Mouse (Mus musculus) hindbrain, embryonic 16.5 days (tissue): Measurements from ENCODE around the gene Brd3os. TPM values are rescaled to one million over a fixed set of nuclear protein-coding genes. Genes with fewer than 3 reads are reported as not detected.

Source experiments
- ATAC-seq: fragments of 200-750 bp; cut with Nextera tagmentation; 2 replicates; pipeline ENCODE4 v1.8.0; 2017; ENCODE audit warnings: moderate TSS enrichment, moderate library complexity
- H3K27ac ChIP-seq: fragments of 300-500 bp; sonication (generic); 2 replicates; pipeline ENCODE4 v1.5.1; 2014; ENCODE audit warnings: low read depth, mild to moderate bottlenecking, control low read depth, low read length, moderate library complexity
- H3K27me3 ChIP-seq: fragments of 300-500 bp; sonication (generic); replicated peaks from 2 replicates; pipeline ENCODE4 v1.6.1; 2014; ENCODE audit warnings: low read length; ENCODE audit not compliant: control insufficient read depth, insufficient read depth
- H3K36me3 ChIP-seq: fragments of 300-500 bp; sonication (generic); 2 replicates; pipeline ENCODE4 v1.6.1; 2014; ENCODE audit warnings: mild to moderate bottlenecking, low read length, moderate library complexity, mixed read lengths; ENCODE audit not compliant: control insufficient read depth, insufficient read depth
- H3K4me1 ChIP-seq: fragments of 300-500 bp; sonication (generic); 2 replicates; pipeline ENCODE4 v1.6.1; 2014; ENCODE audit warnings: low read depth, low read length; ENCODE audit not compliant: control insufficient read depth, insufficient read depth
- H3K4me2 ChIP-seq: fragments of 300-500 bp; sonication (generic); 2 replicates; pipeline ENCODE4 v1.6.1; 2014; ENCODE audit warnings: mild to moderate bottlenecking, low read length, control low read depth, moderate library complexity
- H3K4me3 ChIP-seq: fragments of 300-500 bp; sonication (generic); 2 replicates; pipeline ENCODE4 v1.5.1; 2014; ENCODE audit warnings: mild to moderate bottlenecking, low read length, control low read depth, moderate library complexity
- H3K9ac ChIP-seq: fragments of 300-500 bp; sonication (generic); 2 replicates; pipeline ENCODE4 v1.6.1; 2014; ENCODE audit warnings: low read depth, mild to moderate bottlenecking, control low read depth, low read length, moderate library complexity
- H3K9me3 ChIP-seq: fragments of 300-500 bp; sonication (generic); 2 replicates; pipeline ENCODE4 v1.6.1; 2014; ENCODE audit warnings: mild to moderate bottlenecking, low read length, moderate library complexity; ENCODE audit not compliant: control insufficient read depth
- whole genome bisulfite sequencing: fragments of 180-500 bp; shearing (Covaris S2); extraction: QIAGEN DNeasy Blood & Tissue Kit; methylation state at CpG from one replicate; pipeline ENCODE4 v1.1.7; 2014; 5-methylcytosine and 5-hydroxymethylcytosine counted together
- microRNA-seq: library from miRNA; unstranded; fragments of <30 nt; microRNA quantifications from one replicate; pipeline ENCODE4, GENCODE M21; 2017
- polyA plus RNA-seq: library from polyadenylated mRNA; unstranded; fragments of >200 nt; fragmentation: Nextera tagmentation; extraction: Ambion mirVana; gene quantifications from 2 replicates; pipeline ENCODE4 v1.2.1, GENCODE M21; 2015

The Brd3os gene
- polyA plus RNA-seq, 1 experiment from 2014 or later = 45.6 TPM

DNA sequence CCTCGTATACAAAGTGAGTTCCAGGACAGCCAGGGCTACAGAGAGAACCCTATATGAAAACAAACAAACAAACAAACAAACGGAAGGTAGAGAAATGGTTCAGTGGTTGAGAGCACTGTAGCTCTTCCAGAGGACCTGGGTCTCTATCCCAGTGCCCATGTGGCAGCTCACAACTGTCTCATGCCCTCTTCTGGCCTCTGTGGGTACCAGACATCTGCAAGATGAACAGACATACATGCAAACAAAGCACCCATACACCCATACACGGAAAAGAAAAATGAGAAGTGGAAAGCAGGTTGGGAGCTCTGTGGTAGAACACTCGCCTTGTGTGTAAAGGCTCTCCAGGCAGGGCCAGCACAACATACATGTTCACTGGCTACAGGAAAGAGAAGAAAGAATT is 38.2 kb downstream of the Brd3os start:
- Histone ChIP-seq H3K4me2 (no peak overlapping the region), H3K4me3 (no peak overlapping the region), H3K4me1 (peaks cover 7% of the 10 kb centered on the region), H3K27ac (no peak overlapping the region), H3K9ac (no peak overlapping the region), H3K27me3 (no peaks in the 10 kb centered on the region), H3K36me3 (no peaks in the 10 kb centered on the region), H3K9me3 (no peaks in the 10 kb centered on the region)
- ATAC-seq = no peak
- WGBS = 71% methylated on average over 4 of the region's 4 CpGs

DNA sequence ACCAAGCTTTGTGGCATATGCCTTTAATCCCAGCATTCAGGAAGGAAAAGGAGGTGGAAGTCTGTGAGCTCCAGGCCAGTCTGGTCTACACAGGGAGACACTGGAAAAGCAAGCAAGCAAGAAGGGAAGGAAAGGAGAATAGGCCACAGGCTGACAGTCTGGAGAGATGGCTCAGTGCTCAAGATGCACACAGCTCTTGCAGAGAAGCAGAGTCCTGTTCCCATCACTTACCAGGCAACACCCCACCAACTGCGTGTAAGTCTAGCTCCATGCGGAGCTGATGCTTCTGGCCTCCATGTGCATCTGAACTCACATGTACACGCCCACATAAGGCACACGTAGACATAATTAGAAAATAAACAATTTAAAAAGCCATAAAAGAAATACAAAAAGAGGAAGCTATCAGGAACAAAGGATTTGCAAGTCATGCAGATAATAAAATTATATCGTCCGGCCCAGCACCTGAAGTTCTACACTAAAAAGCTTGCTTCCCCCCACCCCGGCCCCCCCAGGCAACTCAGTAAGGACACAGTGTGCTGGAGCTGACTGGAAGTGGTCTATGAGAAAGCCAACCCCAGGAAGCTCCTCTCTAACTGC is 40.2 kb downstream of the Brd3os start:
- ATAC-seq = no peak
- Histone ChIP-seq H3K4me3 (no peak overlapping the region), H3K4me1 (no peaks in the 10 kb centered on the region), H3K27me3 (no peaks in the 10 kb centered on the region), H3K27ac (no peak overlapping the region), H3K9ac (no peak overlapping the region), H3K36me3 (no peaks in the 10 kb centered on the region), H3K9me3 (no peaks in the 10 kb centered on the region), H3K4me2 (no peak overlapping the region)
- 84% methylated on average over 7 of the region's 7 CpGs for WGBS

DNA sequence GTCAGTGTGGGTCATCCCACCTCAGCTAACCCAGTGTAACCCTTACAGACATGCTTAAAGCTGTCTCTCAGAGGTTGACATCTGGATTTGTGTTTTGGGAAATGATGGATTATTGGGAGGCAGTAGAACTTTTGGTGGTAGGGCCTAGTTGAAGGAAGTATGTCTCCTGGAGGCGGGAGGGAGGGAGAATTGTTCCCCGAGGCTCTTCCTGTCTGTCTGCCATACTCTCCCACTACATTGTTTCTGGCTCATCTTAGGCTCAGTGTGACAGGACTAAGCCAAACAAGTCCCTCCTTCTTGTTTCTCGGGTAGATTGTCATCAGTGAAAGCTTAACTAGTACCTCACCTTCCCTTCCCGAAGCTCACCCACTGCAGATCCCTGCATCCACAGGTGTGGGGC is 44.6 kb downstream of the Brd3os start:
- H3K4me2 ChIP-seq = no peak overlapping the region
- no peaks in the 10 kb centered on the region for H3K9me3 ChIP-seq
- H3K27ac ChIP-seq = no peak overlapping the region
- ATAC-seq = no peak
- WGBS = 88% methylated on average over 4 of the region's 4 CpGs
- H3K4me1 ChIP-seq = no peaks in the 10 kb centered on the region
- H3K36me3 ChIP-seq = no peaks in the 10 kb centered on the region
- H3K9ac ChIP-seq = no peak overlapping the region
- H3K4me3 ChIP-seq = no peak overlapping the region
- no peaks in the 10 kb centered on the region for H3K27me3 ChIP-seq

DNA sequence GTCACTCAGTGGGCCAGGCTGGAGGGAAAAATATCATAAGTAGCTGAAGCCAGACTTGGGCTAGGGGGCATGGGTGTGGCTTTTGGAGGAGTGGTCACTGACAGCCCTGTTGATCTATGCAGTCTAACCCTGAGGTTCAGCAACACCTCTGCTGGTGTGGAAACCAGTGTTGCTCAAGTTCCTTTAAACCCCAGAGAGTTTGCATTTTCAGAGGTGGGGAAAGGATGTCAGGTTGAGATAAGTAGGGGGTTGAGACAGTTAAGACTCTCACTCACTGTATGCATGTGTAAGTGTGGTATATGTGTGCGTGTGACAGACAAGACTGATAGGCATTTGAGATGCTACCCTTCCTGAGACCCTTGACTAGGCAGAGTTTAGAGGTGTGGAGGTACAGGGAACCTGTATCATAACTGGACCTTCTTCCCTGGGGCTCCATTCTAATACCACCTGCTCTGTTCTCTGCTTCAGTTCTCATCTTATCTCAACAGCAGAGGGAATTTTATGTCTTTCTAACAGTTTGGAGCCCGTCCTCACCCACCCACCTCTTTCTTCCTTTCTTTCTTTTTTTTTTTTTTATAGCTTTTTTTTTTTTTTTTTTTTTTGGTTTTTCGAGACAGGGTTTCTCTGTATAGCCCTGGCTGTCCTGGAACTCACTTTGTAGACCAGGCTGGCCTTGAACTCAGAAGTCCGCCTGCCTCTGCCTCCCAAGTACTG is 45.4 kb downstream of the Brd3os start:
- H3K27me3 ChIP-seq = no peaks in the 10 kb centered on the region
- no peak overlapping the region for H3K9ac ChIP-seq
- no peaks in the 10 kb centered on the region for H3K36me3 ChIP-seq
- no peak overlapping the region for H3K4me2 ChIP-seq
- WGBS = 93% methylated on average over 3 of the region's 4 CpGs
- H3K9me3 ChIP-seq = no peaks in the 10 kb centered on the region
- H3K4me1 ChIP-seq = no peaks in the 10 kb centered on the region
- no peak for ATAC-seq
- H3K27ac ChIP-seq = no peak overlapping the region
- no peak overlapping the region for H3K4me3 ChIP-seq

DNA sequence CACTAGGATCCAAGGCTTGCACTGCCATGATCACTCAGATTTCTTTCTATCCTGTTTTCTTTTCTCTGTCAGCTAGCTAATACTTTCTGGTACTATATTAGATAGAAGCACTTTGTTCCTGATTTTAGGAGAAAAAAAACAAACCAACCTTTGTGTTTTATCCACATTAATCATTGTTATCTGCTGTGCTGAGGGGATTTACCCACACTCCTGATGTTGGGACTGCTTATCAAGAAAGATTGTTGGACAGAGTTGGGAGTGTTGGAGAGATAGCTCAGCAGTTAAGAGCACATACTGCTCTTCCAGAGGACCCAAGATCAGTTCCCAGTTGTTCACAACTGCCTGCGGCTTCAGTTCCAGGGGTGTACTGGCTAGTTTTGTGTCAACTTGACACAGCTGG is 46.2 kb downstream of the Brd3os start:
- Histone ChIP-seq H3K4me1 (no peaks in the 10 kb centered on the region), H3K4me3 (no peak overlapping the region), H3K27ac (no peak overlapping the region), H3K9ac (no peak overlapping the region), H3K4me2 (no peak overlapping the region), H3K36me3 (no peaks in the 10 kb centered on the region), H3K9me3 (no peaks in the 10 kb centered on the region), H3K27me3 (no peaks in the 10 kb centered on the region)
- WGBS = 100% methylated on average over 1 of the region's 1 CpGs
- no peak for ATAC-seq

DNA sequence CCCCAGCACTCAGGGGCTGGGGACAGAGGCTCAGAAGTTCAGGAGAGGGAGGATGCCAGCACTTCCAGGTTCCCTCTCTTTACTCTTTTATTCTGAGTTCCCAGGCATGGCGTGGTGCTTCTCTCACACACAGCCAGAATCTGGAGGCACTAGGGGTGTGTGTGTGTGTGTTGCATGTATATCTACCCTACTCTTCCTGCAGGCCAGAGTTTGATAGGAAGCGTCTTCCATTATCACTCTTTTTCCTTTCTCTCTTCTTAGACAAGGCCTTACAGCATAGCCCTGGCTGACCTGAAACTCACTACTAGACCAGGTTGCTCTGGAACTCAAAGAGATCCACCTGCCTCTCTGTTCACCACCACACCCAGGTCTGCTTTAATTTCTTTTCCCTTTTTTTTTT is 48.8 kb downstream of the Brd3os start:
- 75% methylated on average over 2 of the region's 2 CpGs for WGBS
- H3K9me3 ChIP-seq = no peaks in the 10 kb centered on the region
- no peak overlapping the region for H3K9ac ChIP-seq
- ATAC-seq = no peak
- no peaks in the 10 kb centered on the region for H3K36me3 ChIP-seq
- H3K4me3 ChIP-seq = no peak overlapping the region
- no peak overlapping the region for H3K4me2 ChIP-seq
- no peaks in the 10 kb centered on the region; the same call in 1 of the 2 replicates for H3K4me1 ChIP-seq
- H3K27ac ChIP-seq = no peak overlapping the region
- H3K27me3 ChIP-seq = no peaks in the 10 kb centered on the region

Small RNAs within 50 kb of the gene (microRNA-seq; reads per million reads assigned to microRNA genes)
- gene Gm24049 (not detected), gene Mir7578 (not detected)

Other genes starting within 250 kb of the Brd3os start
- 9.1 and 10.2 TPM in 2 replicates for gene Sardh, start 194.0 kb upstream of the Brd3os start, polyA plus RNA-seq
- gene Vav2, start 15.3 kb upstream of the Brd3os start, polyA plus RNA-seq = 10.4 and 11.8 TPM in 2 replicates
- gene Brd3, start 65.3 kb downstream of the Brd3os start, polyA plus RNA-seq = 102 and 129 TPM in 2 replicates
- 43.8 and 47.4 TPM in 2 replicates for gene Wdr5, start 72.8 kb downstream of the Brd3os start, polyA plus RNA-seq
- 3.4 and 4.0 TPM in 2 replicates for gene Rxra, start 234.1 kb downstream of the Brd3os start, polyA plus RNA-seq